Mouse (Mus musculus) ovary, adult 2 months (tissue): ENCODE measurements around the gene Zgpat. TPM values are rescaled to one million over a fixed set of nuclear protein-coding genes. Genes with fewer than 3 reads are reported as not detected.

Experiments used
- polyA plus RNA-seq: library from polyadenylated mRNA; depleted of rRNA; stranded (reverse); fragments of >200 nt; gene quantifications from 2 replicates; pipeline ENCODE4 v1.2.3, GENCODE M21; 2012; rRNA removed

Zgpat gene
- 71.1 and 77.7 TPM in 2 replicates for polyA plus RNA-seq

GRCm38 (mm10) chr2:181364860-181365596, at the start of gene Zgpat, which contains the start of gene Arfrp1:
Gene Zgpat, plus strand, starts transcription at chr2:181364928.
Gene Arfrp1, minus strand, starts transcription at chr2:181365404.

DNA sequence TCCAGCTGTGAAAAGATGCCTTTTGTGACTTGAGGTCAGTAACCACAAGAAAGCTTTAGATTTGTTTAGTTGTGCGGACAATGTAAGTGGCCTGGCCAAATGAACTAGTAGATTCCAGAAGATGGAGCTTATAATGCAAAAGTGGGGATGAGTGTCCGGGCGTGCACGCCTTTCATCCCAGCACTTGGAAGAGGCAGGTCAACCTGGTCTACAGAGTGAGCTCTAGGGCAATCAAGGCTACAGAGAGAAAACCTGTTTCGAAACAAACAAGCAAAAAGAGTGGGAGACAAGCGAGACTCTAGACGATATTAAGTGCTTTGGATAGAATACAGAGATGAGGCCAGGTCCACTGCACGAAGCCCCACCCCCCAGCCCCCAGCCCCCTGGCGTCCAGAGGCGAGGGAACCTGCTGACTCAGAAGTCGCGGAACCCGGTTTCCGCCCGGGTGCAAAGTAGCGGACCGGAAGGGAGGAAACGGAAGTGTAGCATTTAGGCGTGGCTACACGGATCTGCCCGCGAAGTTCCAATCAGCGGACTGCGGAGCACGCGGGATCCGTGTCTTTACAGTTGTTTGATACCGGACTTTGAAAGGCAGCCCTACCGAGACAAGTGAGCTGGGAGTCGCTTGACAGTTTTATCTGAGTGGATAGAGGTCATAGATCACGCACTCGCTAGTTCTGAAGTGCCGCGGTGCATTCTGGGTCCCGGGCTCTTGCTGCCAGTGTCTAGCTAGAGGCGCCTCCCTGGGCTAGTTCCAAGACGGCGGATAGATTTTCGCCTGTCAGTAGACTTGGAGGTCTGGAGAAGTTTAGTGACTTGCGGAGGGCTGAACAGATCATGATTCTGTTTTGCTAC, 45.3 kb upstream of the Zgpat start, which contains the start of gene Rtel1:
Gene Rtel1 (plus strand): TSS at position 492 of the 855 bp plus-strand sequence.

DNA sequence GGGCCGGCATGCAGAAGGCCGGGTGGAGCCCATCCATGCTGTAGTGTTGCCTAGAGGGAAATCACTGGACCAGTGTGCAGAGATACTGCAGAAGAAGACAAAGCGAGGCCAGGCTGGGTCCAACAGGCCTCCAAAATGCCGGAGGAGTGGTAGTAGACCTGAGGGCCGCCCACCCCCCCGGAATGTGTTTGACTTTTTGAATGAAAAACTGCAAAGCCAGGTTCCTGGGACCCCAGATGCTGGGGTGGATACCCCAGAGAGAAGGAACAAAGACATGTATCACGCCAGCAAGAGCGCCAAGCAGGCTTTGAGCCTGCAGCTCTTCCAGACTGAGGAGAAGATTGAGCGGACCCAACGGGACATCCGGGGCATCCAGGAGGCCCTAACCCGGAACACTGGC, 15.1 kb downstream of the Zgpat start, which contains the start of gene Lime1:
Gene Lime1 (plus strand): TSS at position 301 of the 400 bp plus-strand sequence.

Other genes starting within 250 kb of the Zgpat start
- gene Kcnq2, start 229.6 kb upstream of the Zgpat start, polyA plus RNA-seq = 0.19 TPM in 1 of 2 replicates, not detected in the other
- gene Eef1a2, start 207.9 kb upstream of the Zgpat start, polyA plus RNA-seq = 0.16 and 0.44 TPM in 2 replicates
- gene Ppdpf, start 177.7 kb upstream of the Zgpat start, polyA plus RNA-seq = 126 and 156 TPM in 2 replicates
- gene Ptk6, start 162.1 kb upstream of the Zgpat start, polyA plus RNA-seq = 0.07 and 0.08 TPM in 2 replicates
- 0.56 and 1.00 TPM in 2 replicates for gene Srms, start 151.7 kb upstream of the Zgpat start, polyA plus RNA-seq
- 1.4 and 1.8 TPM in 2 replicates for gene Fndc11, start 144.9 kb upstream of the Zgpat start, polyA plus RNA-seq
- 28.3 and 34.1 TPM in 2 replicates for gene Helz2, start 122.9 kb upstream of the Zgpat start, polyA plus RNA-seq
- gene Gmeb2, start 76.9 kb upstream of the Zgpat start, polyA plus RNA-seq = 31.8 and 32.4 TPM in 2 replicates
- gene Stmn3, start 50.4 kb upstream of the Zgpat start, polyA plus RNA-seq = 0.36 TPM in 1 of 2 replicates, not detected in the other
- gene Rtel1, start 45.2 kb upstream of the Zgpat start, polyA plus RNA-seq = 53.9 and 70.8 TPM in 2 replicates
- 36.7 and 46.0 TPM in 2 replicates for gene Arfrp1, start 476 bp downstream of the Zgpat start, polyA plus RNA-seq
- gene Lime1, start 15.2 kb downstream of the Zgpat start, polyA plus RNA-seq = 191 and 210 TPM in 2 replicates
- gene Zbtb46, start 94.5 kb downstream of the Zgpat start, polyA plus RNA-seq = 16.7 and 16.9 TPM in 2 replicates
- 0.14 and 0.43 TPM in 2 replicates for gene Abhd16b, start 128.3 kb downstream of the Zgpat start, polyA plus RNA-seq
- 62.8 and 108 TPM in 2 replicates for gene Tpd52l2, start 132.2 kb downstream of the Zgpat start, polyA plus RNA-seq
- 61.5 and 73.6 TPM in 2 replicates for gene Dnajc5, start 155.6 kb downstream of the Zgpat start, polyA plus RNA-seq
- 146 and 181 TPM in 2 replicates for gene Uckl1, start 220.0 kb downstream of the Zgpat start, polyA plus RNA-seq
- gene Prpf6, start 226.9 kb downstream of the Zgpat start, polyA plus RNA-seq = 21.1 and 26.7 TPM in 2 replicates
- 108 and 116 TPM in 2 replicates for gene Zfp512b, start 227.9 kb downstream of the Zgpat start, polyA plus RNA-seq
- gene Samd10, start 234.3 kb downstream of the Zgpat start, polyA plus RNA-seq = 41.9 and 44.3 TPM in 2 replicates